Mouse (Mus musculus) lung, embryonic 14.5 days (tissue): ENCODE measurements around the gene Rc3h1. TPM values are rescaled to one million over a fixed set of nuclear protein-coding genes. Genes with fewer than 3 reads are reported as not detected.
"Not testable (repeated sequence)": the region's sequence is repeated elsewhere in the genome, so short reads cannot be mapped to it uniquely, and the experiment has no call there.

Source experiments
- ATAC-seq: fragments of 200-750 bp; cut with Nextera tagmentation; 2 replicates; pipeline ENCODE4 v1.8.0; 2017; ENCODE audit warnings: mild to moderate bottlenecking, moderate TSS enrichment, moderate library complexity; ENCODE audit not compliant: insufficient read depth
- DNase-seq: peaks from one replicate; pipeline ENCODE4 v3.0.0-alpha.2; 2015
- H3K27ac ChIP-seq: fragments of 300-500 bp; sonication (generic); 2 replicates; pipeline ENCODE4 v1.5.1; 2014; ENCODE audit warnings: low read depth, mild to moderate bottlenecking, moderate library complexity
- H3K27me3 ChIP-seq: fragments of 300-500 bp; sonication (generic); 2 replicates; pipeline ENCODE4 v1.6.1; 2014; ENCODE audit warnings: low read length, control low read depth; ENCODE audit not compliant: insufficient read depth
- H3K36me3 ChIP-seq: fragments of 300-500 bp; sonication (generic); 2 replicates; pipeline ENCODE4 v1.6.1; 2014; ENCODE audit warnings: control low read depth; ENCODE audit not compliant: insufficient read depth
- H3K4me1 ChIP-seq: fragments of 300-500 bp; sonication (generic); 2 replicates; pipeline ENCODE4 v1.6.1; 2014; ENCODE audit warnings: antibody characterized with exemption, control low read depth; ENCODE audit not compliant: insufficient read depth
- H3K4me2 ChIP-seq: fragments of 300-500 bp; sonication (generic); 2 replicates; pipeline ENCODE4 v1.6.1; 2014; ENCODE audit warnings: mild to moderate bottlenecking
- H3K4me3 ChIP-seq: fragments of 300-500 bp; sonication (generic); 2 replicates; pipeline ENCODE4 v1.5.1; 2014; ENCODE audit warnings: low read depth, low read length
- H3K9ac ChIP-seq: fragments of 300-500 bp; sonication (generic); 2 replicates; pipeline ENCODE4 v1.6.1; 2014
- H3K9me3 ChIP-seq: fragments of 300-500 bp; sonication (generic); 2 replicates; pipeline ENCODE4 v1.6.1; 2016; ENCODE audit warnings: low read depth, low read length, control low read depth
- CTCF ChIP-seq: IDR thresholded peaks from 2 replicates; pipeline ENCODE4 v1.5.1; 2016; ENCODE audit warnings: antibody characterized with exemption, low read depth
- whole genome bisulfite sequencing: fragments of 180-500 bp; shearing (Covaris S2); extraction: QIAGEN DNeasy Blood & Tissue Kit; methylation state at CpG from one replicate; pipeline ENCODE4 v1.1.7; 2014; 5-methylcytosine and 5-hydroxymethylcytosine counted together
- polyA plus RNA-seq: library from polyadenylated mRNA; unstranded; fragments of >200 nt; fragmentation: Nextera tagmentation; extraction: Ambion mirVana; gene quantifications from 2 replicates; pipeline ENCODE4 v1.2.1, GENCODE M21; 2014

Gene Rc3h1
- polyA plus RNA-seq, 1 experiment from 2014 or later = 11.4 TPM

- Histone ChIP-seq H3K4me1 (no peaks in the 10 kb centered on the region), H3K4me2 (no peak overlapping the region), H3K27me3 (no peaks in the 10 kb centered on the region), H3K36me3 (no peaks in the 10 kb centered on the region), H3K27ac (no peak overlapping the region), H3K9me3 (no peaks in the 10 kb centered on the region), H3K9ac (no peak overlapping the region), H3K4me3 (no peak overlapping the region)
- 77% methylated on average over 4 of the region's 4 CpGs for WGBS
- ATAC-seq (no peak), DNase-seq (no peak)
- no peak for TF ChIP-seq CTCF
Measured at GRCm38 (mm10) chr1:160981337-160981736, 75.1 kb downstream of the Rc3h1 start.

GRCm38 (mm10) chr1:160982887-160983286 is 76.7 kb downstream of the Rc3h1 start:
- no peaks in the 10 kb centered on the region for H3K9me3 ChIP-seq
- no peak overlapping the region for H3K4me2 ChIP-seq
- 45% methylated on average over 3 of the region's 3 CpGs for WGBS
- no peak for TF ChIP-seq CTCF
- H3K4me1 ChIP-seq = no peaks in the 10 kb centered on the region
- peak; percentile 35 for ATAC-seq
- no peak overlapping the region for H3K27ac ChIP-seq
- no peaks in the 10 kb centered on the region for H3K27me3 ChIP-seq
- no peak overlapping the region for H3K9ac ChIP-seq
- no peak overlapping the region for H3K4me3 ChIP-seq
- peak; percentile 67 for DNase-seq
- no peaks in the 10 kb centered on the region for H3K36me3 ChIP-seq

GRCm38 (mm10) chr1:160984731-160985130 is 78.5 kb downstream of the Rc3h1 start:
- H3K27ac ChIP-seq, ATAC-seq, H3K9ac ChIP-seq, DNase-seq, H3K27me3 ChIP-seq, H3K4me2 ChIP-seq, H3K4me1 ChIP-seq, H3K9me3 ChIP-seq, H3K4me3 ChIP-seq, H3K36me3 ChIP-seq: not testable (repeated sequence)
- WGBS = 75% methylated on average over 1 of the region's 1 CpGs

- Histone ChIP-seq H3K4me1 (no peaks in the 10 kb centered on the region), H3K9ac (no peak overlapping the region), H3K36me3 (no peaks in the 10 kb centered on the region), H3K27ac (no peak overlapping the region), H3K9me3 (no peaks in the 10 kb centered on the region), H3K4me2 (no peak overlapping the region), H3K4me3 (no peak overlapping the region), H3K27me3 (no peaks in the 10 kb centered on the region)
- ATAC-seq (no peak), DNase-seq (no peak)
- no peak for TF ChIP-seq CTCF
- WGBS = 77% methylated on average over 6 of the region's 6 CpGs
Measured at GRCm38 (mm10) chr1:160985477-160985876, 79.3 kb downstream of the Rc3h1 start.

- no peak for ATAC-seq
Measured at GRCm38 (mm10) chr1:160986881-160987635, 80.8 kb downstream of the Rc3h1 start.

GRCm38 (mm10) chr1:160989395-160989794 is 83.2 kb downstream of the Rc3h1 start:
- no peak overlapping the region for H3K9ac ChIP-seq
- H3K36me3 ChIP-seq = no peaks in the 10 kb centered on the region
- no peak overlapping the region for H3K4me3 ChIP-seq
- no peak overlapping the region for H3K4me2 ChIP-seq
- no peaks in the 10 kb centered on the region for H3K4me1 ChIP-seq
- no peak overlapping the region for H3K27ac ChIP-seq
- no peaks in the 10 kb centered on the region for H3K9me3 ChIP-seq
- TF ChIP-seq CTCF = no peak
- 84% methylated on average over 14 of the region's 15 CpGs for WGBS
- no peak for DNase-seq
- ATAC-seq = no peak
- H3K27me3 ChIP-seq = no peaks in the 10 kb centered on the region

More at GRCm38 (mm10) chr1:160986881-160987635, 80.8 kb downstream of the Rc3h1 start:
- no peaks in the 10 kb centered on the region for H3K36me3 ChIP-seq
- H3K4me2 ChIP-seq = no peak overlapping the region
- H3K9ac ChIP-seq = no peak overlapping the region
- no peak overlapping the region for H3K4me3 ChIP-seq
- 67% methylated on average over 17 of the region's 17 CpGs for WGBS
- no peaks in the 10 kb centered on the region for H3K27me3 ChIP-seq
- no peak for TF ChIP-seq CTCF
- no peaks in the 10 kb centered on the region for H3K4me1 ChIP-seq
- no peak for DNase-seq
- no peaks in the 10 kb centered on the region for H3K9me3 ChIP-seq
- no peak overlapping the region for H3K27ac ChIP-seq

GRCm38 (mm10) chr1:160993851-160994250 is 87.6 kb downstream of the Rc3h1 start:
- H3K4me2 ChIP-seq = no peak overlapping the region
- no peak overlapping the region for H3K9ac ChIP-seq
- H3K36me3 ChIP-seq = no peaks in the 10 kb centered on the region
- H3K4me3 ChIP-seq = no peak overlapping the region
- H3K9me3 ChIP-seq = no peaks in the 10 kb centered on the region
- WGBS = 72% methylated on average over 6 of the region's 6 CpGs
- no peak for TF ChIP-seq CTCF
- no peaks in the 10 kb centered on the region for H3K27me3 ChIP-seq
- ATAC-seq (no peak), DNase-seq (no peak)
- no peaks in the 10 kb centered on the region for H3K4me1 ChIP-seq
- no peak overlapping the region for H3K27ac ChIP-seq
